Comparison of ENCODE assay signal across 8 mouse cellular contexts in the genomic region with DNA sequence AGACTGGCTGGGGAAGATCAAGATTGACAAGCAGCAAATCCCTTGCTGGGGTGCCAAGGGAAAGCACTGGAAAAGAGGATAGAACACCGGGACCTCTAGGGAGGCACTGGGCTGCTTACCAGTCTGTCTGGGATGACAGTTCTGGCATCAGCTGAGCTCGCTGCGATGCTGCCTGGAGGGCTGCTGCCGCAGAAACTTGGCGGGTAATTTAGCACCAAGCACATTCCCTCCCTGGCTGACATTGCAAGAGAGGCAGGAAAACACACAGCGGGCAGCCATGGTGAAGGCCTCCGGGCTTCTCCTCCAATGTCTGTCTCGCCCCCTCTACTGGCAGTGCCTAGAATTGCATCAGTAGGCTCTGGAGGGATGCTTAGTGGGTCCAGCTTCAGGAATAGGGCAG. TPM values are rescaled to one million over a fixed set of nuclear protein-coding genes. Genes with fewer than 3 reads are reported as not detected.
DNase-seq lines count a peak whose midpoint lies in the region; ATAC-seq and TF ChIP-seq lines count a peak whose summit lies in the region.

No protein-coding gene starts in this region.

- H3K27ac ChIP-seq in ES-Bruce4 (ENCODE audit: insufficient read depth, low read length): no peak overlapping the region
- H3K27ac ChIP-seq in forebrain, embryonic 15.5 days (replicated peaks): peak overlapping the region; percentile 29; the same call in 1 of the 2 replicates

- intact Hi-C loops in heart, postnatal 25 days (cut with DNase I): loop anchor here (5.0 kb wide), 2 partner anchors 154 to 319 kb away; no protein-coding TSS in a partner anchor

- WGBS in forebrain, embryonic 15.5 days: 5% methylated on average over 8 of the region's 8 CpGs

- TF ChIP-seq POLR2A in ES-Bruce4 (IDR thresholded peaks at IDR 0.05; ENCODE audit: insufficient read depth, low read length): no peak

- H3K9ac ChIP-seq in ES-Bruce4 (ENCODE audit: low read depth, poor library complexity, severe bottlenecking): no peak overlapping the region
- no peak overlapping the region for H3K9ac ChIP-seq in forebrain, embryonic 15.5 days (replicated peaks)

- peak; percentile 91 for ATAC-seq in forebrain, embryonic 15.5 days (replicated peaks)

- no peaks in the 10 kb centered on the region for H3K4me1 ChIP-seq in ES-Bruce4 (ENCODE audit: control insufficient read depth, insufficient read depth, low read length)
- H3K4me1 ChIP-seq in forebrain, embryonic 15.5 days: peaks cover 8% of the 10 kb centered on the region

- H3K4me2 ChIP-seq in forebrain, embryonic 15.5 days (replicated peaks): peak overlapping the region; percentile 37

- peak; percentile 83 for TF ChIP-seq CTCF in ES-Bruce4 (IDR thresholded peaks at IDR 0.05; ENCODE audit: low read depth, low read length)

- H3K27me3 ChIP-seq in ES-Bruce4 (ENCODE audit: control insufficient read depth, insufficient read depth, low read length, poor library complexity, severe bottlenecking): no peaks in the 10 kb centered on the region
- no peaks in the 10 kb centered on the region for H3K27me3 ChIP-seq in forebrain, embryonic 15.5 days

- DNase-seq in cerebellum, adult 11 months: peak; percentile 74
- DNase-seq in heart, postnatal 25 days (ENCODE audit: low spot score): peak; percentile 27
- DNase-seq in layer of hippocampus, adult 11-12 months (ENCODE audit: low spot score): peak; percentile 84
- DNase-seq in lung, adult 18-20 months: peak; percentile 68 to 77
- DNase-seq in ovary, adult 18-20 months (ENCODE audit: low spot score): peak; percentile 32
- DNase-seq in thymus, postnatal 0 days (ENCODE audit: low spot score): peak; percentile 63

- H3K9me3 ChIP-seq in ES-Bruce4 (replicated peaks; ENCODE audit: control insufficient read depth, insufficient read depth, low read length, poor library complexity, severe bottlenecking): no peaks in the 10 kb centered on the region
- H3K9me3 ChIP-seq in forebrain, embryonic 15.5 days: no peaks in the 10 kb centered on the region

- H3K36me3 ChIP-seq in ES-Bruce4 (ENCODE audit: control insufficient read depth, insufficient read depth, low read length, poor library complexity, severe bottlenecking): no peaks in the 10 kb centered on the region
- H3K36me3 ChIP-seq in forebrain, embryonic 15.5 days: no peaks in the 10 kb centered on the region

- no peak for TF ChIP-seq EP300 in ES-Bruce4 (IDR thresholded peaks at IDR 0.05; ENCODE audit: insufficient read depth, low read depth, low read length)

- peak overlapping the region; percentile 46 for H3K4me3 ChIP-seq in ES-Bruce4 (ENCODE audit: low read depth, low read length)
- H3K4me3 ChIP-seq in forebrain, embryonic 15.5 days: peak overlapping the region; percentile 11; the same call in 1 of the 2 replicates

RNA-seq across cellular contexts. Expression of a gene that starts 51.0 kb away (rescaled TPM):
- 9.9 and 10.8 TPM in 2 replicates for polyA plus RNA-seq in ES-Bruce4 (2011; ENCODE audit: insufficient read depth, insufficient read length, low read depth, missing spikeins)
- polyA plus RNA-seq in forebrain, embryonic 15.5 days (2015; fragmentation: Nextera tagmentation; extraction: Ambion mirVana): 30.9 and 33.0 TPM in 2 replicates
- total RNA-seq in heart, postnatal 25 days (2021): 1 to 10 TPM; 4.3 to 4.6 TPM
- 44.8 and 51.9 TPM in 2 replicates for polyA plus RNA-seq in thymus, postnatal 0 days (2015; fragmentation: Nextera tagmentation; extraction: Ambion mirVana)

Comparison
In these comparisons a context has a peak if more than half of its experiments do, and no peak if none do; other contexts are left out.
1. DNase-seq: peak in every context shown above with its lines; median percentile 84 in layer of hippocampus, adult 11-12 months; 74 in cerebellum, adult 11 months; 72 in lung, adult 18-20 months; 63 in thymus, postnatal 0 days; 32 in ovary, adult 18-20 months; 27 in heart, postnatal 25 days.